Mouse (Mus musculus) lung, postnatal 0 days (tissue): ENCODE data around the gene Lars2. TPM values are rescaled to one million over a fixed set of nuclear protein-coding genes. Genes with fewer than 3 reads are reported as not detected.
A peak's percentile ranks its signal among the peaks of the same experiment; 100 is the strongest.

ENCODE experiments used
- ATAC-seq: fragments of 200-750 bp; cut with Nextera tagmentation; 2 replicates; pipeline ENCODE4 v1.8.0; 2017; ENCODE audit warnings: moderate library complexity
- DNase-seq: peaks from one replicate; pipeline ENCODE4 v3.0.0-alpha.2; 2016; ENCODE audit warnings: low spot score
- H3K27ac ChIP-seq: fragments of 300-500 bp; sonication (generic); 2 replicates; pipeline ENCODE4 v1.5.1; 2014; ENCODE audit warnings: antibody characterized with exemption, mild to moderate bottlenecking, low read length, mixed read lengths
- H3K27me3 ChIP-seq: fragments of 300-500 bp; sonication (generic); replicated peaks from 2 replicates; pipeline ENCODE4 v1.6.1; 2014; ENCODE audit warnings: low read length, mixed read lengths; ENCODE audit not compliant: insufficient read depth
- H3K36me3 ChIP-seq: fragments of 300-500 bp; sonication (generic); 2 replicates; pipeline ENCODE4 v1.6.1; 2014; ENCODE audit warnings: low read length, mixed read lengths; ENCODE audit not compliant: insufficient read depth
- H3K4me1 ChIP-seq: fragments of 300-500 bp; sonication (generic); 2 replicates; pipeline ENCODE4 v1.6.1; 2014; ENCODE audit warnings: antibody characterized with exemption, low read depth, low read length, mixed read lengths; ENCODE audit not compliant: insufficient read depth
- H3K4me2 ChIP-seq: fragments of 300-500 bp; sonication (generic); replicated peaks from 2 replicates; pipeline ENCODE4 v1.6.1; 2014; ENCODE audit warnings: low read depth, mild to moderate bottlenecking, low read length, moderate library complexity, mixed read lengths
- H3K4me3 ChIP-seq: fragments of 300-500 bp; sonication (generic); 2 replicates; pipeline ENCODE4 v1.5.1; 2014; ENCODE audit warnings: low read depth, low read length
- H3K9ac ChIP-seq: fragments of 300-500 bp; sonication (generic); replicated peaks from 2 replicates; pipeline ENCODE4 v1.6.1; 2014; ENCODE audit warnings: low read depth, mild to moderate bottlenecking
- H3K9me3 ChIP-seq: fragments of 300-500 bp; sonication (generic); 2 replicates; pipeline ENCODE4 v1.6.1; 2016; ENCODE audit warnings: low read length, mixed read lengths
- CTCF ChIP-seq: IDR thresholded peaks from 2 replicates; pipeline ENCODE4 v1.5.1; 2016; ENCODE audit warnings: antibody characterized with exemption, mild to moderate bottlenecking
- EP300 ChIP-seq: IDR thresholded peaks from 2 replicates; pipeline ENCODE4 v1.6.1; 2016; ENCODE audit warnings: antibody characterized with exemption, mild to moderate bottlenecking, control low read depth
- WGBS: fragments of 180-500 bp; shearing (Covaris S2); extraction: QIAGEN DNeasy Blood & Tissue Kit; methylation state at CpG from one replicate; pipeline ENCODE4 v1.1.7; 2014; 5-methylcytosine and 5-hydroxymethylcytosine counted together
- polyA plus RNA-seq: library from polyadenylated mRNA; unstranded; fragments of >200 nt; fragmentation: Nextera tagmentation; extraction: Ambion mirVana; gene quantifications from 2 replicates; pipeline ENCODE4 v1.2.1, GENCODE M21; 2015

Lars2 gene
- polyA plus RNA-seq, 1 experiment from 2014 or later: 1,202 TPM

- H3K4me1 ChIP-seq: peaks cover 22% of the 10 kb centered on the region; the same call in 1 of the 2 replicates
- ATAC-seq (peak; percentile 64), DNase-seq (peak; percentile 48)
- no peaks in the 10 kb centered on the region for H3K36me3 ChIP-seq
- H3K27me3 ChIP-seq: no peaks in the 10 kb centered on the region
- H3K27ac ChIP-seq: peak overlapping the region; percentile 34; the same call in 1 of the 2 replicates
- no peak overlapping the region for H3K4me2 ChIP-seq
- WGBS: 49% methylated on average over 5 of the region's 5 CpGs
- no peaks in the 10 kb centered on the region for H3K9me3 ChIP-seq
- no peak overlapping the region for H3K4me3 ChIP-seq
- no peak overlapping the region for H3K9ac ChIP-seq
- TF ChIP-seq EP300 (peak; percentile 46; the same call in 1 of the 2 replicates), CTCF (no peak)
These were observed 124.2 kb downstream of the Lars2 start for GRCm38 (mm10) chr9:123490930-123491329.

- WGBS: 37% methylated on average over 9 of the region's 9 CpGs
- 0 out of 2 replicates have a peak overlapping the region, but pooled peaks have one; percentile 51 for H3K27ac ChIP-seq
- no peak overlapping the region for H3K4me3 ChIP-seq
- no peaks in the 10 kb centered on the region for H3K36me3 ChIP-seq
- ATAC-seq (0 out of 2 replicates have a peak, but pooled peaks have one; percentile 13), DNase-seq (no peak)
- peaks cover 21% of the 10 kb centered on the region; the same call in 1 of the 2 replicates for H3K4me1 ChIP-seq
- H3K9me3 ChIP-seq: no peaks in the 10 kb centered on the region
- H3K4me2 ChIP-seq: no peak overlapping the region
- H3K27me3 ChIP-seq: no peaks in the 10 kb centered on the region
- no peak overlapping the region for H3K9ac ChIP-seq
- TF ChIP-seq EP300 (no peak), CTCF (no peak)
These were observed 125.3 kb downstream of the Lars2 start for GRCm38 (mm10) chr9:123491917-123492585.

DNA sequence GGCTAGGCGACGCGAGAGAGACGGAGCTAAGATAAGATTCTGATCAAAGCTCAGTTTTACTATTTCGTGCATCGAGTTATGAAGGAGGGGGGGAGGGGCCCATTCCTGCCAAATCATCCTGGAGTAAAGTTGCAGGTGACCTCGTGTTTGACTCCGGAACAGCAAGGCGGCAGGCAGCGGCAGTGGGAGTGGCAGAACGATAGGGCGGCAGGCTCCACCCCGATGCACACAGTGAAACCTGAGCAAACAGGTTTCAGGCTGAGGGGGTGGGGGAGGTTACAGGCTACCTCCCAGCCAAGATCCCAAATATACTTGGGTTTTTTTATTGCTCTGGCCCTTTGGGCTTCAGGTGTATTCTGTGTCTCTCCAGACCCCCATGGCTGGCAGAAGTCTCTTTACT lies 129.9 kb downstream of the Lars2 start:
- H3K4me1 ChIP-seq: peaks cover 14% of the 10 kb centered on the region; the same call in 1 of the 2 replicates
- peak; percentile 57 for DNase-seq
- H3K27ac ChIP-seq: no peak overlapping the region
- H3K4me2 ChIP-seq: peak overlapping the region; percentile 14; the same call in 1 of the 2 replicates
- ATAC-seq: no peak
- no peaks in the 10 kb centered on the region for H3K36me3 ChIP-seq
- no peaks in the 10 kb centered on the region for H3K27me3 ChIP-seq
- WGBS: 22% methylated on average over 13 of the region's 13 CpGs
- TF ChIP-seq CTCF (no peak), EP300 (no peak)
- H3K9me3 ChIP-seq: no peaks in the 10 kb centered on the region
- H3K9ac ChIP-seq: no peak overlapping the region
- H3K4me3 ChIP-seq: no peak overlapping the region

GRCm38 (mm10) chr9:123497906-123498305 lies 131.2 kb downstream of the Lars2 start:
- H3K9ac ChIP-seq: no peak overlapping the region
- peak; percentile 81 for DNase-seq
- no peak overlapping the region for H3K4me3 ChIP-seq
- WGBS: 24% methylated on average over 5 of the region's 5 CpGs
- H3K4me2 ChIP-seq: no peak overlapping the region
- H3K36me3 ChIP-seq: 0 out of 2 replicates have a peak, but pooled peaks cover 2% of the 10 kb centered on the region
- H3K9me3 ChIP-seq: no peaks in the 10 kb centered on the region
- TF ChIP-seq EP300 (peak; percentile 31; the same call in 1 of the 2 replicates), CTCF (no peak)
- H3K4me1 ChIP-seq: peaks cover 11% of the 10 kb centered on the region; the same call in 1 of the 2 replicates
- ATAC-seq: peak; percentile 90
- H3K27ac ChIP-seq: no peak overlapping the region
- H3K27me3 ChIP-seq: no peaks in the 10 kb centered on the region

DNA sequence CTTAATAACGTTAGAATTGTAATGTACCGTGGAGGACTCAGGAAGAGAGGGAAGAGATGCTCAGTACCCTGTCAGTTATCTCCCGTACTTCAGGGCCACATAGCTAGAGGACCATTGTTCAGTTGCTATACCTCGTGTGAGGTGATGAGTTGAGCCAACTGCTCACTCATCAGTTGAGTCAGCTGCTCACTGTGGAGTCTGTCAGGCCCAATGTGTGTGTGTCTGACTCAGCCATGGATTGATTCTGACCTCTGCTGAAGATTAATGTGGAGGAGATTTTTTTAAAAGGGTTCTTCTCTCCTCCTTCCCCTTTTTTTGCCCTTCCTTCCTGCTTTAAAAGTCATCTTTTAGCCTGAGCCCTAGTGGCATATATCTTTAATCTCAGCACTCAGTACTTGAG lies 133.8 kb downstream of the Lars2 start:
- no peak overlapping the region for H3K9ac ChIP-seq
- DNase-seq: no peak
- no peaks in the 10 kb centered on the region for H3K9me3 ChIP-seq
- 80% methylated on average over 4 of the region's 4 CpGs for WGBS
- 0 out of 2 replicates have a peak, but pooled peaks cover 6% of the 10 kb centered on the region for H3K36me3 ChIP-seq
- TF ChIP-seq EP300 (no peak), CTCF (no peak)
- no peak overlapping the region for H3K4me2 ChIP-seq
- H3K27me3 ChIP-seq: no peaks in the 10 kb centered on the region
- no peak overlapping the region for H3K4me3 ChIP-seq
- no peak for ATAC-seq
- H3K27ac ChIP-seq: no peak overlapping the region
- peaks cover 12% of the 10 kb centered on the region; the same call in 1 of the 2 replicates for H3K4me1 ChIP-seq

- Histone ChIP-seq H3K9me3 (no peaks in the 10 kb centered on the region), H3K27me3 (no peaks in the 10 kb centered on the region), H3K4me3 (no peak overlapping the region), H3K4me2 (no peak overlapping the region), H3K27ac (peak overlapping the region; percentile 15; the same call in 1 of the 2 replicates), H3K4me1 (peaks cover 13% of the 10 kb centered on the region), H3K36me3 (0 out of 2 replicates have a peak, but pooled peaks cover 6% of the 10 kb centered on the region), H3K9ac (no peak overlapping the region)
- TF ChIP-seq CTCF (no peak), EP300 (no peak)
- no peak for DNase-seq
- ATAC-seq: no peak
- WGBS: 56% methylated on average over 5 of the region's 5 CpGs
These were observed 136.6 kb downstream of the Lars2 start for GRCm38 (mm10) chr9:123503171-123503834.
